Mouse (Mus musculus): Measurements from ENCODE around the gene 4930447C04Rik.

DNA sequence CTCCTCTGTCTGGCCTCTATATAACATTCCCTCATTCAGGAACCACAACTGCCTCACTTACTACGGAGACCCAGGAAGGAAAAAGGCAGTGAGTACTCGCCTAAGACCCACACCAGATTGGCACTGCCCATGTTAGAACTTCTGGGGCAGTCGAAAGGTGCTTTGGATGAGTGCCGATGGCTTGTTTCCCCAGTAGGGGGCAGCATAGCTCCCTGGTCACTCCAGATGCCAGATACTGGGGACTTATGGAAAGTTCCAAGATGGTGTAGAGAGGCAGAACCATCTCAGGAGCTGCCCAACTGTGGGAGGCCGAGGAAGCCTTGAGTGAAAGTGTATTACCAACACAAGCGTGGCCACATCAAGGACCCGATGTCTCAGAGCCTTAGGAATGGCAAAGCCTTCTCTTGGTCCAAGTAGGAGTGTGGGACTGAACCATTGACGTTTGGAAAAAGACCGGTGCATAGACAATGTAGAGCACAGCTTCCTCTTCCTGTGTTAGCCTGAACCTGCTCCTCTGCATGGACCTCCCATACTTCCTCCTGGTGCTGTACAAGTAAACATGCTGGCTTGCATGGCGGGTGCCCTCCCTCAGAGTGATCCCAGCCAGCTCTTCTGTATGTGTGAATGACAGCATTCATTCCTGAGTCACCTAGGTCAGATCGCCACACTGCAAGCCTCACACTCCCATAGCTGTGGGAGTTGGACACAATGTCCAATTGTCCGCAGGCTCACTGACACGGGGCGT, 105.6 kb downstream of the 4930447C04Rik start:
- TF ChIP-seq POLR2A (IDR thresholded peaks at IDR 0.05; ENCODE audit: insufficient read depth, low read length) (no peak), EP300 (IDR thresholded peaks at IDR 0.05; ENCODE audit: insufficient read depth, low read depth, low read length) (no peak), CTCF (IDR thresholded peaks at IDR 0.05; ENCODE audit: low read depth, low read length) (peak; percentile 80)
